Mouse (Mus musculus) heart, postnatal 0 days (tissue): ENCODE results near the gene Nipa2. TPM values are rescaled to one million over a fixed set of nuclear protein-coding genes. Genes with fewer than 3 reads are reported as not detected.
A peak's percentile ranks its signal among the peaks of the same experiment; 100 is the strongest.

Experiments
- ATAC-seq: fragments of 200-750 bp; cut with Nextera tagmentation; 2 replicates; pipeline ENCODE4 v1.8.0; 2017; ENCODE audit warnings: low read depth, moderate number of reproducible peaks, moderate library complexity; ENCODE audit not compliant: insufficient read depth
- DNase-seq: peaks from one replicate; pipeline ENCODE4 v3.0.0-alpha.2; 2016; ENCODE audit warnings: low spot score
- H3K27ac ChIP-seq: fragments of 300-500 bp; sonication (generic); 2 replicates; pipeline ENCODE4 v1.5.1; 2014; ENCODE audit warnings: low read depth, mild to moderate bottlenecking
- H3K27me3 ChIP-seq: fragments of 300-500 bp; sonication (generic); 2 replicates; pipeline ENCODE4 v1.6.1; 2014; ENCODE audit warnings: low read length, mixed read lengths; ENCODE audit not compliant: control insufficient read depth, insufficient read depth
- H3K36me3 ChIP-seq: fragments of 300-500 bp; sonication (generic); replicated peaks from 2 replicates; pipeline ENCODE4 v1.6.1; 2014; ENCODE audit warnings: low read length, mixed read lengths; ENCODE audit not compliant: control insufficient read depth, insufficient read depth
- H3K4me1 ChIP-seq: fragments of 300-500 bp; sonication (generic); 2 replicates; pipeline ENCODE4 v1.6.1; 2014; ENCODE audit warnings: antibody characterized with exemption; ENCODE audit not compliant: control insufficient read depth, insufficient read depth
- H3K4me2 ChIP-seq: fragments of 300-500 bp; sonication (generic); 2 replicates; pipeline ENCODE4 v1.6.1; 2014; ENCODE audit warnings: low read depth, mild to moderate bottlenecking, low read length, moderate library complexity
- H3K4me3 ChIP-seq: fragments of 300-500 bp; sonication (generic); 2 replicates; pipeline ENCODE4 v1.5.1; 2014; ENCODE audit warnings: low read depth, low read length
- H3K9ac ChIP-seq: fragments of 300-500 bp; sonication (generic); replicated peaks from 2 replicates; pipeline ENCODE4 v1.6.1; 2014; ENCODE audit warnings: low read depth, low read length, mixed read lengths
- H3K9me3 ChIP-seq: fragments of 300-500 bp; sonication (generic); replicated peaks from 2 replicates; pipeline ENCODE4 v1.6.1; 2016; ENCODE audit warnings: low read length; ENCODE audit not compliant: control insufficient read depth
- CTCF ChIP-seq: IDR thresholded peaks from 2 replicates; pipeline ENCODE4 v1.5.1; 2016; ENCODE audit warnings: antibody characterized with exemption, control low read depth, low read depth
- EP300 ChIP-seq: IDR thresholded peaks from 2 replicates; pipeline ENCODE4 v1.6.1; 2016; ENCODE audit warnings: antibody characterized with exemption, low read depth
- WGBS: fragments of 180-500 bp; shearing (Covaris S2); extraction: QIAGEN DNeasy Blood & Tissue Kit; methylation state at CpG from one replicate; pipeline ENCODE4 v1.1.7; 2014; 5-methylcytosine and 5-hydroxymethylcytosine counted together
- polyA plus RNA-seq: library from polyadenylated mRNA; unstranded; fragments of >200 nt; fragmentation: Nextera tagmentation; extraction: Ambion mirVana; gene quantifications from 2 replicates; pipeline ENCODE4 v1.2.1, GENCODE M21; 2015
- total RNA-seq: library from RNA; depleted of rRNA; stranded (reverse); fragments of >200 nt; gene quantifications from 2 replicates; pipeline ENCODE4 v1.2.3, GENCODE M21; 2014; ENCODE audit warnings: low replicate concordance

The Nipa2 gene
- total and polyA plus RNA-seq, 2 experiments from 2014 or later = 32.2 to 40.0 TPM

GRCm38 (mm10) chr7:55981511-55981910 is 19.2 kb upstream of the Nipa2 start:
- ATAC-seq = no peak
- TF ChIP-seq CTCF (no peak), EP300 (no peak)
- Histone ChIP-seq H3K9me3 (no peaks in the 10 kb centered on the region), H3K4me2 (no peak overlapping the region), H3K9ac (no peak overlapping the region), H3K4me3 (no peak overlapping the region), H3K27me3 (no peaks in the 10 kb centered on the region), H3K36me3 (0 out of 2 replicates have a peak, but pooled peaks cover 4% of the 10 kb centered on the region), H3K27ac (no peak overlapping the region), H3K4me1 (no peaks in the 10 kb centered on the region)
- no peak for DNase-seq
- WGBS = 85% methylated on average over 2 of the region's 2 CpGs

- no peak for DNase-seq
- no peaks in the 10 kb centered on the region for H3K9me3 ChIP-seq
- no peak overlapping the region for H3K27ac ChIP-seq
- no peak overlapping the region for H3K4me3 ChIP-seq
- TF ChIP-seq EP300 (no peak), CTCF (no peak)
- 86% methylated on average over 2 of the region's 2 CpGs for WGBS
- H3K36me3 ChIP-seq = no peaks in the 10 kb centered on the region
- no peaks in the 10 kb centered on the region for H3K27me3 ChIP-seq
- H3K4me2 ChIP-seq = no peak overlapping the region
- H3K9ac ChIP-seq = no peak overlapping the region
- H3K4me1 ChIP-seq = no peaks in the 10 kb centered on the region
- ATAC-seq = no peak
Observed at GRCm38 (mm10) chr7:55974429-55974828, 12.2 kb upstream of the Nipa2 start.

GRCm38 (mm10) chr7:55969415-55969814 is 7.1 kb upstream of the Nipa2 start:
- H3K36me3 ChIP-seq = no peaks in the 10 kb centered on the region
- no peak overlapping the region for H3K27ac ChIP-seq
- 0 out of 2 replicates have a peak, but pooled peaks cover 4% of the 10 kb centered on the region for H3K4me1 ChIP-seq
- TF ChIP-seq CTCF (no peak), EP300 (no peak)
- no peak overlapping the region for H3K4me3 ChIP-seq
- no peak overlapping the region for H3K4me2 ChIP-seq
- H3K9ac ChIP-seq = no peak overlapping the region
- ATAC-seq = no peak
- DNase-seq = no peak
- H3K9me3 ChIP-seq = no peaks in the 10 kb centered on the region
- H3K27me3 ChIP-seq = no peaks in the 10 kb centered on the region
- 69% methylated on average over 1 of the region's 1 CpGs for WGBS

- DNase-seq (no peak), ATAC-seq (no peak; the same call in 1 of the 2 replicates)
- TF ChIP-seq EP300 (no peak), CTCF (no peak)
- no peaks in the 10 kb centered on the region for H3K36me3 ChIP-seq
- H3K9me3 ChIP-seq = no peaks in the 10 kb centered on the region
- H3K27me3 ChIP-seq = no peaks in the 10 kb centered on the region
- WGBS = 28% methylated on average over 16 of the region's 16 CpGs
- H3K4me3 ChIP-seq = peak overlapping the region; percentile 44
- H3K9ac ChIP-seq = no peak overlapping the region
- no peak overlapping the region for H3K27ac ChIP-seq
- 0 out of 2 replicates have a peak, but pooled peaks cover 4% of the 10 kb centered on the region for H3K4me1 ChIP-seq
- H3K4me2 ChIP-seq = peak overlapping the region; percentile 50
Observed at GRCm38 (mm10) chr7:55968258-55968901, 6.1 kb upstream of the Nipa2 start.

GRCm38 (mm10) chr7:55966866-55967460 is 4.7 kb upstream of the Nipa2 start:
- Histone ChIP-seq H3K36me3 (no peaks in the 10 kb centered on the region), H3K4me1 (0 out of 2 replicates have a peak, but pooled peaks cover 8% of the 10 kb centered on the region), H3K9me3 (no peaks in the 10 kb centered on the region), H3K4me2 (no peak overlapping the region), H3K27ac (no peak overlapping the region), H3K4me3 (no peak overlapping the region), H3K9ac (no peak overlapping the region), H3K27me3 (no peaks in the 10 kb centered on the region)
- DNase-seq (no peak), ATAC-seq (no peak)
- WGBS = 49% methylated on average over 3 of the region's 3 CpGs
- TF ChIP-seq EP300 = no peak
- TF ChIP-seq CTCF = no peak

GRCm38 (mm10) chr7:55960506-55960905 is 1.8 kb downstream of the Nipa2 start:
- Histone ChIP-seq H3K4me1 (0 out of 2 replicates have a peak, but pooled peaks cover 4% of the 10 kb centered on the region), H3K27me3 (no peaks in the 10 kb centered on the region), H3K4me3 (no peak overlapping the region), H3K27ac (no peak overlapping the region), H3K36me3 (peaks cover 3% of the 10 kb centered on the region; the same call in 1 of the 2 replicates), H3K9me3 (no peaks in the 10 kb centered on the region), H3K9ac (no peak overlapping the region), H3K4me2 (no peak overlapping the region)
- ATAC-seq (no peak), DNase-seq (no peak)
- TF ChIP-seq CTCF (no peak), EP300 (no peak)
- WGBS = 90% methylated on average over 1 of the region's 1 CpGs
